Mouse (Mus musculus) thymus, adult 2 months (tissue): ENCODE results near the gene Pms2.

ENCODE experiments used
- CTCF ChIP-seq: fragments of 200-500 bp; IDR thresholded peaks from 2 replicates; pipeline ENCODE4 v1.5.1; 2012; ENCODE audit warnings: mild to moderate bottlenecking, control low read depth, low read length, moderate library complexity, borderline replicate concordance; ENCODE audit not compliant: control insufficient read depth, poor library complexity, insufficient read depth; ENCODE audit errors: extremely low read depth
- POLR2A ChIP-seq: fragments of 200-500 bp; IDR thresholded peaks from 2 replicates; pipeline ENCODE4 v1.6.1; 2012; ENCODE audit warnings: mild to moderate bottlenecking, low read length, control low read depth, moderate library complexity; ENCODE audit not compliant: control insufficient read depth, poor library complexity, insufficient read depth; ENCODE audit errors: extremely low read depth

DNA sequence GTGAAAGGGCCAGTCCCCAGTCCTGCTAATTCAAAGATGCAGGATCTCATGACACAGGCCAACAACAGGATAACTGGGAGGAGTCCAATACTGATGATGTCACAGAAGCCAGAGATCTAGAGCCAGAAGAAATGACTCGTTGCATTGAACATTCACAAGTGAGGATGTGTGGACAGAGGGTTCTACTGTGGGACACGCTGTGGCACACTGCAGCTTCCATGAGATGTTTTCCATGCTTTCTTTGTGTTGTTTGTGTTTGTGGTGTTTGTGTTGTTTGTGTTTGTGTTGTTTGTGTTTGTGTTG, 65.8 kb downstream of the Pms2 start:
- no peak for TF ChIP-seq POLR2A
- no peak for TF ChIP-seq CTCF
